Mouse (Mus musculus) MEL (cell line): Measurements from ENCODE around the gene Sobp. TPM values are rescaled to one million over a fixed set of nuclear protein-coding genes. Genes with fewer than 3 reads are reported as not detected.

Experiments used
- DNase-seq: peaks from one replicate; pipeline ENCODE4 v3.0.0; 2011; ENCODE audit warnings: low read depth, low spot score
- H3K27ac ChIP-seq: 2 replicates; pipeline ENCODE4 v1.5.1; 2012; ENCODE audit warnings: low read depth, mild to moderate bottlenecking, control low read depth, low read length, moderate library complexity; ENCODE audit not compliant: control insufficient read depth
- H3K27me3 ChIP-seq, 2 experiments: fragments of 150-350 bp in 1 of 2; sonication (generic) in 1 of 2; 2 replicates each; pipeline ENCODE4 v1.6.1; 2012; ENCODE audit warnings: low read length in 2 of 2, mild to moderate bottlenecking in 2 of 2, improper control_type of control experiment in 1 of 2, moderate library complexity in 1 of 2; ENCODE audit not compliant: insufficient read depth in 2 of 2, control insufficient read depth in 1 of 2
- H3K36me3 ChIP-seq, 2 experiments: 2 replicates each; pipeline ENCODE4 v1.6.1; 2012 to 2014; ENCODE audit warnings: low read length in 2 of 2, improper control_type of control experiment in 1 of 2, inconsistent platforms in 1 of 2, mild to moderate bottlenecking in 1 of 2; ENCODE audit not compliant: insufficient read depth in 2 of 2, control insufficient read depth in 1 of 2
- H3K4me1 ChIP-seq, 2 experiments: fragments of 150-350 bp in 1 of 2; sonication (generic) in 1 of 2; 2 replicates each; pipeline ENCODE4 v1.6.1; 2012; ENCODE audit warnings: low read length in 2 of 2, improper control_type of control experiment in 1 of 2, mild to moderate bottlenecking in 1 of 2; ENCODE audit not compliant: insufficient read depth in 2 of 2, control insufficient read depth in 1 of 2
- H3K4me3 ChIP-seq, 2 experiments: fragments of 150-350 bp in 1 of 2; sonication (generic) in 1 of 2; 2 replicates each; pipeline ENCODE4 v1.5.1; 2012; ENCODE audit warnings: low read depth in 2 of 2, low read length in 2 of 2, mild to moderate bottlenecking in 2 of 2, moderate library complexity in 2 of 2, control low read depth in 1 of 2, improper control_type of control experiment in 1 of 2; ENCODE audit not compliant: control insufficient read depth in 1 of 2, insufficient read depth in 1 of 2
- H3K79me2 ChIP-seq: 2 replicates; pipeline ENCODE4 v1.6.1; 2012; ENCODE audit warnings: mild to moderate bottlenecking, low read length, moderate library complexity; ENCODE audit not compliant: control insufficient read depth, poor library complexity, insufficient read depth
- H3K9ac ChIP-seq: 2 replicates; pipeline ENCODE4 v1.6.1; 2012; ENCODE audit warnings: low read depth, mild to moderate bottlenecking, control low read depth, low read length, moderate library complexity; ENCODE audit not compliant: control insufficient read depth, poor library complexity, severe bottlenecking
- H3K9me3 ChIP-seq: fragments of 150-350 bp; sonication (generic); replicated peaks from 2 replicates; pipeline ENCODE4 v1.6.1; 2012; ENCODE audit warnings: mild to moderate bottlenecking, low read length, improper control_type of control experiment, moderate library complexity; ENCODE audit not compliant: insufficient read depth
- CHD1 ChIP-seq: IDR thresholded peaks from 2 replicates; pipeline ENCODE4 v1.6.1; 2012; ENCODE audit warnings: low read depth, mild to moderate bottlenecking, inconsistent platforms, low read length, improper control_type of control experiment
- CHD2 ChIP-seq: IDR thresholded peaks from 2 replicates; pipeline ENCODE4 v1.6.1; 2011; ENCODE audit warnings: low read length, improper control_type of control experiment
- E2F4 ChIP-seq: IDR thresholded peaks from 2 replicates; pipeline ENCODE4 v1.6.1; 2011; ENCODE audit warnings: low read depth, low read length, improper control_type of control experiment, borderline replicate concordance
- ELF1 ChIP-seq: IDR thresholded peaks from 2 replicates; pipeline ENCODE4 v1.6.1; 2014; ENCODE audit warnings: low read depth, mild to moderate bottlenecking, inconsistent platforms, low read length, improper control_type of control experiment, moderate library complexity
- ETS1 ChIP-seq: IDR thresholded peaks from 2 replicates; pipeline ENCODE4 v1.6.1; 2012; ENCODE audit warnings: low read depth, mild to moderate bottlenecking, inconsistent platforms, low read length, improper control_type of control experiment, moderate library complexity
- HCFC1 ChIP-seq: IDR thresholded peaks from 2 replicates; pipeline ENCODE4 v1.6.1; 2012; ENCODE audit warnings: low read depth, mild to moderate bottlenecking, inconsistent platforms, low read length, improper control_type of control experiment, moderate library complexity
- KAT2A ChIP-seq: conservative IDR thresholded peaks from 2 replicates; pipeline ENCODE4 v1.6.1; 2012; ENCODE audit warnings: low read depth, low read length, improper control_type of control experiment, inconsistent platforms
- MAFK ChIP-seq: IDR thresholded peaks from 2 replicates; pipeline ENCODE4 v1.6.1; 2011; ENCODE audit warnings: low read depth, mild to moderate bottlenecking, low read length, improper control_type of control experiment, borderline replicate concordance
- MAZ ChIP-seq: IDR thresholded peaks from 2 replicates; pipeline ENCODE4 v1.6.1; 2012; ENCODE audit warnings: low read depth, mild to moderate bottlenecking, inconsistent platforms, low read length, improper control_type of control experiment
- MEF2A ChIP-seq: IDR thresholded peaks from 2 replicates; pipeline ENCODE4 v1.6.1; 2014; ENCODE audit warnings: low read depth, mild to moderate bottlenecking, inconsistent platforms, low read length, improper control_type of control experiment; ENCODE audit not compliant: poor library complexity, insufficient replicate concordance, severe bottlenecking; ENCODE audit errors: extremely low read depth
- MXI1 ChIP-seq: IDR thresholded peaks from 2 replicates; pipeline ENCODE4 v1.6.1; 2011; ENCODE audit warnings: mild to moderate bottlenecking, low read depth, low read length, improper control_type of control experiment
- MYB ChIP-seq: IDR thresholded peaks from 2 replicates; pipeline ENCODE4 v1.6.1; 2011; ENCODE audit warnings: mild to moderate bottlenecking, low read depth, low read length, improper control_type of control experiment
- MYC ChIP-seq: IDR thresholded peaks from 2 replicates; pipeline ENCODE4 v1.6.1; 2011; ENCODE audit warnings: low read depth, mild to moderate bottlenecking, low read length, improper control_type of control experiment, moderate library complexity
- NELFE ChIP-seq: IDR thresholded peaks from 2 replicates; pipeline ENCODE4 v1.6.1; 2011; ENCODE audit warnings: low read depth, low read length, improper control_type of control experiment
- POLR2A ChIP-seq, 2 experiments: IDR thresholded peaks; 2 replicates each; pipeline ENCODE4 v1.6.1; 2011 to 2012; ENCODE audit warnings: low read length in 2 of 2, mild to moderate bottlenecking in 2 of 2, control low read depth in 1 of 2, improper control_type of control experiment in 1 of 2, low read depth in 1 of 2, moderate library complexity in 1 of 2; ENCODE audit not compliant: control insufficient read depth in 1 of 2, insufficient read depth in 1 of 2, poor library complexity in 1 of 2
- POLR2AphosphoS2 ChIP-seq: IDR thresholded peaks from 2 replicates; pipeline ENCODE4 v1.6.1; 2011; ENCODE audit warnings: low read length, improper control_type of control experiment
- POLR2AphosphoS5 ChIP-seq: IDR thresholded peaks from 2 replicates; pipeline ENCODE4 v1.6.1; 2012; ENCODE audit warnings: low read depth, borderline replicate concordance, mild to moderate bottlenecking, inconsistent platforms, low read length, moderate library complexity, mixed read lengths
- RAD21 ChIP-seq: IDR thresholded peaks from 2 replicates; pipeline ENCODE4 v1.6.1; 2011; ENCODE audit warnings: mild to moderate bottlenecking, low read depth, low read length, improper control_type of control experiment
- RCOR1 ChIP-seq: IDR thresholded peaks from 2 replicates; pipeline ENCODE4 v1.6.1; 2012; ENCODE audit warnings: low read depth, mild to moderate bottlenecking, inconsistent platforms, low read length, improper control_type of control experiment
- SIN3A ChIP-seq: IDR thresholded peaks from 2 replicates; pipeline ENCODE4 v1.6.1; 2012; ENCODE audit warnings: low read length, improper control_type of control experiment, inconsistent platforms
- TCF12 ChIP-seq: IDR thresholded peaks from 2 replicates; pipeline ENCODE4 v1.6.1; 2014; ENCODE audit warnings: low read depth, mild to moderate bottlenecking, inconsistent platforms, low read length, improper control_type of control experiment, moderate library complexity
- UBTF ChIP-seq: IDR thresholded peaks from 2 replicates; pipeline ENCODE4 v1.6.1; 2012; ENCODE audit warnings: low read depth, mild to moderate bottlenecking, inconsistent platforms, low read length, improper control_type of control experiment, moderate library complexity, borderline replicate concordance; ENCODE audit not compliant: insufficient read depth
- ZC3H11A ChIP-seq: IDR thresholded peaks from 2 replicates; pipeline ENCODE4 v1.6.1; 2012; ENCODE audit warnings: low read depth, mild to moderate bottlenecking, inconsistent platforms, low read length, improper control_type of control experiment
- ZKSCAN1 ChIP-seq: IDR thresholded peaks from 2 replicates; pipeline ENCODE4 v1.6.1; 2012; ENCODE audit warnings: low read depth, mild to moderate bottlenecking, inconsistent platforms, low read length, improper control_type of control experiment, moderate library complexity
- ZMIZ1 ChIP-seq: IDR thresholded peaks from 2 replicates; pipeline ENCODE4 v1.6.1; 2012; ENCODE audit warnings: low read depth, mild to moderate bottlenecking, inconsistent platforms, low read length, improper control_type of control experiment, moderate library complexity
- polyA plus RNA-seq, 2 experiments: library from polyadenylated mRNA; stranded (reverse) in 1 of 2; unstranded in 1 of 2; fragments of >175 nt in 1 of 2; fragments of >200 nt in 1 of 2; gene quantifications; 2 replicates each; pipeline versions ENCODE4 v1.2.1 to v1.2.4; 2012; ENCODE audit warnings: low replicate concordance in 2 of 2, low read depth in 1 of 2; ENCODE audit not compliant: insufficient read length in 2 of 2, insufficient read depth in 1 of 2, missing spikeins in 1 of 2
- total RNA-seq: library from RNA; depleted of rRNA; stranded (reverse); fragments of 300-350 nt; gene quantifications from 2 replicates; pipeline ENCODE4 v1.2.3, GENCODE M21; 2012

The Sobp gene
- total and polyA plus RNA-seq, 3 experiments = not detected

GRCm38 (mm10) chr10:43014358-43014757 is 160.0 kb downstream of the Sobp start:
- no peak overlapping the region for H3K27ac ChIP-seq
- TF ChIP-seq CHD2 (no peak), CHD1 (no peak), KAT2A (no peak), POLR2A (IDR thresholded peaks at IDR 0.05; ENCODE audit: control insufficient read depth in 1 of 2, insufficient read depth in 1 of 2, low read depth in 1 of 2, low read length in 2 of 2, poor library complexity in 1 of 2) (no peak), ETS1 (no peak), NELFE (no peak), ZKSCAN1 (no peak), MXI1 (no peak), MAZ (no peak), SIN3A (no peak), MYB (no peak), ZMIZ1 (no peak), E2F4 (no peak), RAD21 (no peak), MEF2A (no peak)
- no peaks in the 10 kb centered on the region for H3K79me2 ChIP-seq
- H3K4me1 ChIP-seq = no peaks in the 10 kb centered on the region
- H3K9me3 ChIP-seq = no peaks in the 10 kb centered on the region
- peaks cover 4 to 7% of the 10 kb centered on the region in 2 experiments for H3K27me3 ChIP-seq
- H3K4me3 ChIP-seq = no peak overlapping the region
- H3K9ac ChIP-seq = no peak overlapping the region
- DNase-seq = no peak
- no peaks in the 10 kb centered on the region for H3K36me3 ChIP-seq

GRCm38 (mm10) chr10:43008116-43008515 is 166.2 kb downstream of the Sobp start:
- Histone ChIP-seq H3K27ac (no peak overlapping the region), H3K27me3 (peaks cover 2% of the 10 kb centered on the region in 2 experiments; a peak in 3 of 4 replicates), H3K36me3 (no peaks in the 10 kb centered on the region), H3K9ac (no peak overlapping the region), H3K4me3 (no peak overlapping the region), H3K9me3 (no peaks in the 10 kb centered on the region), H3K79me2 (no peaks in the 10 kb centered on the region), H3K4me1 (no peaks in the 10 kb centered on the region)
- TF ChIP-seq RCOR1 (no peak), MAFK (no peak), POLR2AphosphoS2 (no peak), TCF12 (no peak), MYB (no peak), HCFC1 (no peak), ELF1 (no peak), NELFE (no peak), ETS1 (no peak), MAZ (no peak), ZC3H11A (no peak), UBTF (no peak), POLR2AphosphoS5 (no peak), MYC (no peak)
- no peak for DNase-seq
